7 mouse cellular contexts compared by ENCODE assay signal in genomic region chr5:69591640-69592461, GRCm38 (mm10). TPM values are rescaled to one million over a fixed set of nuclear protein-coding genes. Genes with fewer than 3 reads are reported as not detected.
A peak's percentile ranks its signal among the peaks of the same experiment; 100 is the strongest.
DNase-seq lines count a peak whose midpoint lies in the region; ATAC-seq and TF ChIP-seq lines count a peak whose summit lies in the region.

TSS of gene Gnpda2 (minus strand) at chr5:69592340.

- peak; percentile 77 for DNase-seq in adrenal gland, adult 8-10 months
- peak; percentile 90 for DNase-seq in embryonic facial prominence, embryonic 10.5 days (ENCODE audit: low spot score)
- DNase-seq in gonadal fat pad, adult 2 months (ENCODE audit: low read depth), result peak; percentile 24
- peak; percentile 92 for DNase-seq in left cerebral cortex, postnatal 4 days

- H3K9me3 ChIP-seq in embryonic facial prominence, embryonic 10.5 days, result no peaks in the 10 kb centered on the region
- H3K9me3 ChIP-seq in intestine, postnatal 0 days (ENCODE audit: control insufficient read depth), result no peaks in the 10 kb centered on the region
- no peaks in the 10 kb centered on the region for H3K9me3 ChIP-seq in midbrain, embryonic 12.5 days

- H3K36me3 ChIP-seq in embryonic facial prominence, embryonic 10.5 days (replicated peaks), result peaks cover 5% of the 10 kb centered on the region; the same call in 1 of the 2 replicates
- no peaks in the 10 kb centered on the region for H3K36me3 ChIP-seq in intestine, postnatal 0 days (ENCODE audit: control insufficient read depth, insufficient read depth)
- H3K36me3 ChIP-seq in midbrain, embryonic 12.5 days, result no peaks in the 10 kb centered on the region
- peaks cover 4% of the 10 kb centered on the region for H3K36me3 ChIP-seq in small intestine, adult 2 months (ENCODE audit: control insufficient read depth, insufficient read depth, low read length)

- TF ChIP-seq POLR2A in small intestine, adult 2 months (IDR thresholded peaks at IDR 0.05; ENCODE audit: low read depth, low read length), result peak; percentile 63; the same call in 1 of the 2 replicates

- peak; percentile 72 for TF ChIP-seq CTCF in intestine, postnatal 0 days (IDR thresholded peaks at IDR 0.05; ENCODE audit: low read depth)
- TF ChIP-seq CTCF in small intestine, adult 2 months (IDR thresholded peaks at IDR 0.05; ENCODE audit: extremely low read depth, insufficient read length, insufficient replicate concordance, low read depth, low read length), result no peak

- ATAC-seq in intestine, postnatal 0 days, result peak; percentile 99
- peak; percentile 96 for ATAC-seq in midbrain, embryonic 12.5 days (ENCODE audit: low FRiP score, low read depth)

- H3K4me1 ChIP-seq in embryonic facial prominence, embryonic 10.5 days, result peaks cover 7% of the 10 kb centered on the region
- H3K4me1 ChIP-seq in intestine, postnatal 0 days (replicated peaks; ENCODE audit: control insufficient read depth, insufficient read depth, low read length), result no peaks in the 10 kb centered on the region
- H3K4me1 ChIP-seq in midbrain, embryonic 12.5 days, result peaks cover 6% of the 10 kb centered on the region
- H3K4me1 ChIP-seq in small intestine, adult 2 months (ENCODE audit: control insufficient read depth, insufficient read depth, insufficient read length, low read length), result no peaks in the 10 kb centered on the region; the same call in 1 of the 2 replicates

- 4% methylated on average over 42 of the region's 42 CpGs for WGBS in embryonic facial prominence, embryonic 10.5 days
- 3% methylated on average over 42 of the region's 42 CpGs for WGBS in intestine, postnatal 0 days
- 4% methylated on average over 42 of the region's 42 CpGs for WGBS in midbrain, embryonic 12.5 days
- WGBS in small intestine, adult 2 months, result 5% methylated on average over 42 of the region's 42 CpGs

- no peaks in the 10 kb centered on the region for H3K27me3 ChIP-seq in embryonic facial prominence, embryonic 10.5 days (replicated peaks; ENCODE audit: low read depth, poor library complexity, severe bottlenecking)
- no peaks in the 10 kb centered on the region for H3K27me3 ChIP-seq in intestine, postnatal 0 days (replicated peaks; ENCODE audit: control insufficient read depth, insufficient read depth, low read length)
- H3K27me3 ChIP-seq in midbrain, embryonic 12.5 days, result no peaks in the 10 kb centered on the region
- no peaks in the 10 kb centered on the region for H3K27me3 ChIP-seq in small intestine, adult 2 months (ENCODE audit: control insufficient read depth, insufficient read depth, low read length)

- peak within 1 kb of the TSS; percentile 75 for H3K4me2 ChIP-seq in intestine, postnatal 0 days (replicated peaks; ENCODE audit: low read depth)
- peak within 1 kb of the TSS; percentile 73 for H3K4me2 ChIP-seq in midbrain, embryonic 12.5 days (replicated peaks)

- H3K9ac ChIP-seq in intestine, postnatal 0 days (ENCODE audit: low read depth, low read length), result peak within 1 kb of the TSS; percentile 82
- H3K9ac ChIP-seq in midbrain, embryonic 12.5 days (replicated peaks), result peak within 1 kb of the TSS; percentile 85

- intact Hi-C loops in left cerebral cortex, postnatal 4 days (cut with DNase I), result no loop called here

- peak within 1 kb of the TSS; percentile 82 for H3K4me3 ChIP-seq in embryonic facial prominence, embryonic 10.5 days
- peak within 1 kb of the TSS; percentile 63 for H3K4me3 ChIP-seq in intestine, postnatal 0 days (ENCODE audit: low read depth, low read length)
- peak within 1 kb of the TSS; percentile 72 for H3K4me3 ChIP-seq in midbrain, embryonic 12.5 days
- peak within 1 kb of the TSS; percentile 89 for H3K4me3 ChIP-seq in small intestine, adult 2 months (ENCODE audit: low read depth, low read length)

- H3K27ac ChIP-seq in embryonic facial prominence, embryonic 10.5 days (replicated peaks), result peak within 1 kb of the TSS; percentile 94
- peak within 1 kb of the TSS; percentile 60 for H3K27ac ChIP-seq in intestine, postnatal 0 days (ENCODE audit: low read depth, low read length)
- H3K27ac ChIP-seq in midbrain, embryonic 12.5 days (replicated peaks), result peak within 1 kb of the TSS; percentile 86
- H3K27ac ChIP-seq in small intestine, adult 2 months (ENCODE audit: insufficient read depth, low read depth, low read length), result peak within 1 kb of the TSS; percentile 29; the same call in 1 of the 2 replicates

RNA-seq across cellular contexts. Expression of gene Gnpda2, which starts in this region (rescaled TPM):
- 10 to 100 TPM; 22.3 to 26.9 (median 23.6) TPM for total RNA-seq in adrenal gland, adult 8-10 months (2022)
- 22.9 and 26.0 TPM in 2 replicates for polyA plus RNA-seq in embryonic facial prominence, embryonic 10.5 days (2016; fragmentation: Nextera tagmentation; extraction: Ambion mirVana)
- polyA plus RNA-seq in gonadal fat pad, adult 2 months (2012; rRNA removed), result 9.2 and 9.9 TPM in 2 replicates
- polyA plus RNA-seq in intestine, postnatal 0 days (2015; fragmentation: Nextera tagmentation; extraction: Ambion mirVana), result 44.5 and 47.1 TPM in 2 replicates
- total RNA-seq in left cerebral cortex, postnatal 4 days (2021), result 10 to 100 TPM in 1 of 2 experiments, 1 to 10 TPM in 1; 9.7 to 13.1 TPM
- 25.6 and 29.2 TPM in 2 replicates for polyA plus RNA-seq in midbrain, embryonic 12.5 days (2016; fragmentation: Nextera tagmentation; extraction: Ambion mirVana)
- polyA plus RNA-seq in small intestine, adult 2 months (2012; rRNA removed), result 0.57 and 4.8 TPM in 2 replicates

Comparison
In these comparisons a context has a peak if more than half of its experiments do, and no peak if none do; other contexts are left out.
1. Peak in every context shown above with its lines: DNase-seq, ATAC-seq, H3K4me3 ChIP-seq and H3K27ac ChIP-seq.
2. DNase-seq: peak in every context shown above with its lines; median percentile 92 in left cerebral cortex, postnatal 4 days; 90 in embryonic facial prominence, embryonic 10.5 days; 77 in adrenal gland, adult 8-10 months; 24 in gonadal fat pad, adult 2 months.
3. H3K27ac ChIP-seq: peak in every context shown above with its lines; median percentile 94 in embryonic facial prominence, embryonic 10.5 days; 86 in midbrain, embryonic 12.5 days; 60 in intestine, postnatal 0 days; 29 in small intestine, adult 2 months.